ENCODE assay signal across 9 mouse cellular contexts in the genomic region with DNA sequence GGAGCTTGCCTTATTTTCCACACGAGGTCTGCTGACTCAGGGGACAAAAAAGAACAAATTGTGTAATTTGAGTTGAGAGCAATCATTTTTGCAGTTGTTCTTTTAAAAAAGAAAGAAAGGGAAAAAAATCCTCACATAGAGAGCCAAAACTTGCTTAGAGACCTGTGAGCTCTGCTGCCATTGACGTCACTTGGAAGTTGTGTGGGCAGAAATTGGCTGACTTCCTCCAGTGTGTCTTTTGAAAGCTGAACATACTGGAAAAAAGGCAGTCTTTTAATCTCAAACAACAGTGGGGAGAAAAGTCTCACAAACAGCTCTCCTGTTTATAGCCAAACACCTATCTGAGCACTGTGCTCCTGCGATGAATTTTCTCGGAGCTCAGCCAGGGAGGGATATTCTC. TPM values are rescaled to one million over a fixed set of nuclear protein-coding genes. Genes with fewer than 3 reads are reported as not detected.
A peak's percentile ranks its signal among the peaks of the same experiment; 100 is the strongest.
DNase-seq lines count a peak whose midpoint lies in the region; ATAC-seq lines count a peak whose summit lies in the region.
"Had no signal": no experiment of that assay in that cellular context is flagged by ENCODE, and none has a peak within 500 bp of the region (broad histone marks: within the 10 kb centered on the region; RNA-seq: fewer than 3 reads in every experiment).

No protein-coding gene starts in this region.

- ATAC-seq in heart, embryonic 15.5 days (replicated peaks; ENCODE audit: insufficient number of reproducible peaks, insufficient read depth, low FRiP score, low read depth): no peak
- ATAC-seq in hindbrain, embryonic 14.5 days (ENCODE audit: low FRiP score): no peak
- ATAC-seq in intestine, embryonic 15.5 days: no peak

- H3K4me3 ChIP-seq in heart, embryonic 15.5 days: no peak overlapping the region
- no peak overlapping the region for H3K4me3 ChIP-seq in hindbrain, embryonic 10.5 days
- no peak overlapping the region for H3K4me3 ChIP-seq in hindbrain, embryonic 14.5 days (replicated peaks; ENCODE audit: low read length)
- H3K4me3 ChIP-seq in intestine, embryonic 15.5 days (replicated peaks): no peak overlapping the region
- H3K4me3 ChIP-seq: myocyte had no signal

- peaks cover 34% of the 10 kb centered on the region for H3K4me1 ChIP-seq in heart, embryonic 15.5 days (replicated peaks)
- peaks cover 9% of the 10 kb centered on the region for H3K4me1 ChIP-seq in hindbrain, embryonic 10.5 days (replicated peaks)
- no peaks in the 10 kb centered on the region for H3K4me1 ChIP-seq in hindbrain, embryonic 14.5 days (replicated peaks; ENCODE audit: control insufficient read depth, insufficient read depth, low read length)
- no peaks in the 10 kb centered on the region for H3K4me1 ChIP-seq in intestine, embryonic 15.5 days (replicated peaks)

- no peak overlapping the region for H3K4me2 ChIP-seq in heart, embryonic 15.5 days
- no peak overlapping the region for H3K4me2 ChIP-seq in hindbrain, embryonic 14.5 days (replicated peaks)
- no peak overlapping the region for H3K4me2 ChIP-seq in intestine, embryonic 15.5 days (replicated peaks)

- peak; percentile 69 for DNase-seq in gastrocnemius, adult 18-20 months (ENCODE audit: low spot score)
- DNase-seq in gastrocnemius, postnatal 10 days: no peak
- peak; percentile 37 for DNase-seq in NIH3T3 (ENCODE audit: low read depth)
- DNase-seq in left cerebral cortex, postnatal 10 days (ENCODE audit: extremely low spot score in 1 of 2, low spot score in 2 of 2): peak; percentile 57 to 67
- DNase-seq in hindbrain, embryonic 10.5 days (ENCODE audit: low spot score): no peak
- DNase-seq in hindbrain, embryonic 14.5 days (ENCODE audit: low spot score): no peak

- intact Hi-C loops in left cerebral cortex, postnatal 10 days (cut with DNase I): no loop called here

- H3K27ac ChIP-seq in heart, embryonic 15.5 days: peak overlapping the region; percentile 48
- H3K27ac ChIP-seq in hindbrain, embryonic 10.5 days: no peak overlapping the region
- H3K27ac ChIP-seq in hindbrain, embryonic 14.5 days: no peak overlapping the region
- no peak overlapping the region for H3K27ac ChIP-seq in intestine, embryonic 15.5 days

- H3K27me3 ChIP-seq in heart, embryonic 15.5 days: no peaks in the 10 kb centered on the region
- no peaks in the 10 kb centered on the region for H3K27me3 ChIP-seq in hindbrain, embryonic 10.5 days (ENCODE audit: insufficient read depth, poor library complexity, severe bottlenecking)
- no peaks in the 10 kb centered on the region for H3K27me3 ChIP-seq in hindbrain, embryonic 14.5 days (ENCODE audit: control insufficient read depth, insufficient read depth, low read length)
- H3K27me3 ChIP-seq in intestine, embryonic 15.5 days (replicated peaks): no peaks in the 10 kb centered on the region

- WGBS in heart, embryonic 15.5 days: 74% methylated on average over 4 of the region's 4 CpGs
- 88% methylated on average over 4 of the region's 4 CpGs for WGBS in hindbrain, embryonic 10.5 days
- WGBS in hindbrain, embryonic 14.5 days: 82% methylated on average over 4 of the region's 4 CpGs
- WGBS in intestine, embryonic 15.5 days: 90% methylated on average over 4 of the region's 4 CpGs

- H3K9ac ChIP-seq in heart, embryonic 15.5 days: no peak overlapping the region
- H3K9ac ChIP-seq in hindbrain, embryonic 14.5 days: no peak overlapping the region
- no peak overlapping the region for H3K9ac ChIP-seq in intestine, embryonic 15.5 days

- H3K36me3 ChIP-seq in heart, embryonic 15.5 days: no peaks in the 10 kb centered on the region
- H3K36me3 ChIP-seq in hindbrain, embryonic 10.5 days: no peaks in the 10 kb centered on the region
- no peaks in the 10 kb centered on the region for H3K36me3 ChIP-seq in hindbrain, embryonic 14.5 days (replicated peaks; ENCODE audit: control insufficient read depth, insufficient read depth)
- H3K36me3 ChIP-seq in intestine, embryonic 15.5 days: no peaks in the 10 kb centered on the region

- H3K9me3 ChIP-seq in heart, embryonic 15.5 days (replicated peaks): no peaks in the 10 kb centered on the region
- H3K9me3 ChIP-seq in hindbrain, embryonic 10.5 days: no peaks in the 10 kb centered on the region
- H3K9me3 ChIP-seq in hindbrain, embryonic 14.5 days (ENCODE audit: control insufficient read depth, low read length): no peaks in the 10 kb centered on the region
- no peaks in the 10 kb centered on the region for H3K9me3 ChIP-seq in intestine, embryonic 15.5 days

RNA-seq across cellular contexts. Expression of a gene that starts 51.1 kb away (rescaled TPM):
- 10 to 100 TPM; 37.2 to 37.9 TPM for total RNA-seq in gastrocnemius, adult 18-20 months (2021)
- 10 to 100 TPM; 45.3 to 46.6 TPM for total RNA-seq in gastrocnemius, postnatal 10 days (2021)
- 5.4 and 6.7 TPM in 2 replicates for polyA plus RNA-seq in heart, embryonic 15.5 days (2015; fragmentation: Nextera tagmentation; extraction: Ambion mirVana)
- 10 to 100 TPM; 16.0 to 21.6 TPM for total RNA-seq in left cerebral cortex, postnatal 10 days (2021)
- polyA plus RNA-seq in hindbrain, embryonic 10.5 days (2016; fragmentation: Nextera tagmentation; extraction: Ambion mirVana): 1.5 and 2.1 TPM in 2 replicates
- polyA plus RNA-seq in hindbrain, embryonic 14.5 days (2014; fragmentation: Nextera tagmentation; extraction: Ambion mirVana): 3.5 and 3.9 TPM in 2 replicates
- polyA plus RNA-seq in intestine, embryonic 15.5 days (2015; fragmentation: Nextera tagmentation; extraction: Ambion mirVana): 2.9 and 3.2 TPM in 2 replicates

Comparison
In these comparisons a context has a peak if more than half of its experiments do, and no peak if none do; other contexts are left out.
1. DNase-seq: peak in gastrocnemius, adult 18-20 months (single experiment), NIH3T3 (single experiment) and left cerebral cortex, postnatal 10 days (2 of 2); none in gastrocnemius, postnatal 10 days (single experiment), hindbrain, embryonic 10.5 days (single experiment) and hindbrain, embryonic 14.5 days (single experiment).